Mouse (Mus musculus): Measurements from ENCODE around the gene Drd2.

Gene Drd2

GRCm38 (mm10) chr9:49340136-49341043 lies at the start of gene Drd2:
Gene Drd2, plus strand, starts transcription at chr9:49340627.
- DNase-seq, result peak; percentile 33

DNA sequence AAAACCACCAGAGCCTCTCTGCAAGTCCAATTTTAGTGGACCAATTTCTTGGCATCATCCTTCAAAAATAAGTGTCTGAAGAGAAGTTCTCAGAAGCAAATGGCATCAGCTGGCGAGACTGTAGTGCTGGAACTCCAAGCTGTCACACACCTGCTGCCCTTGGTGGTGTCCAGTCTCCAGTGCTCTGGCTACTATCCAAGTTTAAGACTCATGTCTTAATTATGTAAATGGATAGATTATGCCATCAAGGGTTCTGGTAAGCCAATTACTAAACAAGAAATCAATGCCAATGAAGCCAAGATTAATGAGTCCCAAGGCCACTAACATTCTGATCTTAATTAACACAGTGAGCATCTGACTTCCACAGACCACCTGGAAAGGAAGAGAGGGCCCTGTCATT lies 45.3 kb upstream of the Drd2 start:
- no peak for DNase-seq

DNA sequence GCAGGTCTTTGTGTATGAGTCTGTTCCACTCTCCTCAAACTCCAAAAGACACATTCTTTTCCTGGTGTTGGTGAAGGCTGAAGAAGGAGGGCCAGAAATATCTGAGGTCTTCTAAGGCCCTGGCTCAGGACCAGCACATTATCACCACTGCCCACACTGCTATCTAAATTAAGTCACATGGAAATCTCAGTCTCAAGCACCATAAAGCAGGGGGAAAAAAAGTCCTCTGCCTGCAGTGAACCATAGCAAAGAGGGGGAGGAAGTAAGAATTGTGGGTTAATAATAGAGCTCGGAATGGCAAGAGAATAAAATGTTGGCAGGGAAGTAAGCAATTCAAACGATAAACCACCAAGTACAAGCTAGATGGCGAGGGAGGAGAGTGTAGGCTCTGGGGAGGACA lies 32.9 kb upstream of the Drd2 start:
- DNase-seq, result no peak

DNA sequence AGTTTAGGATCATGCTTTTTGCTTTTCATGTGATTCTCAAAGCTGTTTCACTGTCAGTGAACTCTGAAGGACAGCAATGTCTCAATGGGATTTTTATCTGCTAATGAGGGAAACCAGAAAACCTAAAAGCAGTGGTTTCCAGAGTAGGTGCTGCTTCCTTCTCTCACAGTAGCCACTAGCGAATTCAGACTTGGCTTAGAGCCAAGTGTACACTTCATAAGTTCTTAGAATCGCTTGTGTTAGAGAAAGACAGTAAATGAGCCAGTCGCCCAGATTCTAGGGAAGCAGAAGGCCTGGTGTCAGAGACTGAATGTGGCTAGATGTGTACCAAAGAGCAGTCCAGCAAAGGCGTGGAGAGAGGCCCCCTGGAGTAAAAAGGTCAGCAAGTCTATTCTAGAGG lies 29.6 kb upstream of the Drd2 start:
- no peak for DNase-seq

- no peak for DNase-seq
Observed at GRCm38 (mm10) chr9:49318638-49319037, 21.8 kb upstream of the Drd2 start.

- DNase-seq, result no peak
Observed at GRCm38 (mm10) chr9:49341044-49341365, 578 bp downstream of the Drd2 start.

GRCm38 (mm10) chr9:49365763-49366162 lies 25.3 kb downstream of the Drd2 start:
- DNase-seq, result no peak

- DNase-seq, result no peak
Observed at GRCm38 (mm10) chr9:49373946-49374345, 33.5 kb downstream of the Drd2 start.

GRCm38 (mm10) chr9:49379962-49380361 lies 39.5 kb downstream of the Drd2 start:
- peak; percentile 21 for DNase-seq

DNA sequence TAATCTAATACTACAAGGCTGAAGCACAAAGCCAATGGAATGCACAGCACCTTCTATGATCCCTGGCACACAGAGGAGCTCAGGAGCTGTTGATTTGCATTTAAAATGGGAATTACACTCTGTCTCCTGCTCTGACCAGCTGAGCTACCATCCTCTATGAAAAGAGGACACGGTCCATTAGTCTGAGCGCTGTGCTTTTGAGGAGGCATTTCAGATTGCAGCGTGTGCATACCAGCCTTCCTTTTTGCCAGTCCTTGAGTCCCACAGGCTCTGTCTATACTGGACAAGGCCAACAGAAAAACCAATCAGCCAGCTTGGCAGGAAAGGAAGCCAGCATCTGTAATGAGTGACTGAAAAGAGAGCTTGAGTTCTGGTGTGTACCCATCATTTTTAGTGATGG lies 43.6 kb downstream of the Drd2 start:
- DNase-seq, result no peak

GRCm38 (mm10) chr9:49384855-49385254 lies 44.4 kb downstream of the Drd2 start:
- no peak for DNase-seq

- DNase-seq, result no peak
Observed at GRCm38 (mm10) chr9:49385301-49385700, 44.9 kb downstream of the Drd2 start.

GRCm38 (mm10) chr9:49386119-49386518 lies 45.7 kb downstream of the Drd2 start:
- DNase-seq, result no peak

DNA sequence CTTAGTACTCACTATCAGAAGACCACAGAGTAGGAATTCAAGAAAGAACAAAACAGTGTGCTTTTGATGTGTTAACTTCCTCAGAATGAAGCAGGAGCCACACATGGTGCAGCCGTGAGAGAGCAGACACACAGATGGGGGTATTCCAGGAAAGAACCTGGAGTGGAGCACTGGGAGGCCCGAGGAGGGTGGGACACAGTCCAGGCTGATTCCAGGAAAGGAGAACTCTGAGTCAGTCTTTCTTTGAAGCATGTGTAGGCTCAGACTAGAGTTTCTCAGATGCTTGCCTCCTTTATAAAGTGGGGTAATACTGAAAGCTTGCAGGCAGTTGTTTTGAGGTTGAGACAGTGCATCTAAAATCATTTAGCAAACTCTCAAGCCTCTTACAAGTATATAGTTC lies 51.8 kb downstream of the Drd2 start:
- no peak for DNase-seq

DNA sequence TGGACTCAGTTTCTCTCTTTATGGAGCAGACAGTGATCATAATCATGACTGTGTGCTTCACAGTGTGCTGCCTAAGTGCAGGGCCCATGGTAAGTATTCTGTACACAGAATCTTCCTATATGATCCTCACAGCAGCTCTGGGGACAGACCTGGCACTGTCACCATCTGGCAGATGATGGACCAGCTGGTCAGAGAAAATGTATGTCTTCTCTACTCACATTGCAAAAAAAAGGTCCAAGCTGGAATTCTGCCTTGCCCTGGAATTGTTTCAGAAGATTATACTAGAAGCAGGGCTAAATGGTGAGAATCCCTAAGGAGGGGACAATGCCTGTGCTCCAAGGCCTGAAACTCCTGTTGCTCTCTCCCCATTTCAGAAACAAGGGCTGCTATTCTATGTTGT lies 55.6 kb downstream of the Drd2 start:
- no peak for DNase-seq

- no peak for DNase-seq
Observed at GRCm38 (mm10) chr9:49403711-49404110, 63.3 kb downstream of the Drd2 start.

DNA sequence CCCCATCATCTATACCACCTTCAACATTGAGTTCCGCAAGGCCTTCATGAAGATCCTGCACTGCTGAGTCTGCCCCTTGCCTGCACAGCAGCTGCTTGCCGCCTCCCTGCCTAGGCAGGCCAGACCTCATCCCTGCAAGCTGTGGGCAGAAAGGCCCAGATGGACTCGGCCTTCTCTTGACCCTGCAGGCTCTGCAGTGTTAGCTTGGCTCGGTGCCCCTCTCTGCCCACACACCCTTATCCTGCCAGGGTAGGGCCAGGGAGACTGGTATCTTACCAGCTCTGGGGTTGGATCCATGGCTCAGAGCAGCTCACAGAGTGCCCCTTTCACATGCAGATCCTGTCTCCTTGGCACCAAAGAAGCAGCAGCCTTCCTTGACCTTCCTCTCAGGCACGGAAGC lies 66.6 kb downstream of the Drd2 start:
- DNase-seq, result peak; percentile 28

- no peak for DNase-seq
Observed at GRCm38 (mm10) chr9:49410621-49411020, 70.2 kb downstream of the Drd2 start.

DNA sequence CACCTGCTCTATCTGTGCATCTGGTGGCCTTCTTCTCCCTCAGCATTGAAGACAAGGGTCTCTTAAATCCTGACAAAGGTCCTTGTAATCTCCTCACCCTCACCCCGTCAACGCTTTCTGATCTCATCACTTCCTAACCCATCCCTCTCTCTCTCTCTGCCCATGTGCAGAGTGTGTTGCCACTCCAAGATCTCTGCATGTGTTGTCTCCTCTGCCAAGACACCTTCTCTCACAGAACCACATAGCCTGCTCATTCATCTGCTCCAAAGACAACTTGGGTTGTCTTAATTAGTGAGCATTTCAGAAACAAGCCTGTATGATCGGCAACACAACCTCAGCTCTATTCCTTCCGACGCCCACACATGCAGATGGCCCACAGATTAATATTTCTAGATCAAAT lies 83.4 kb downstream of the Drd2 start:
- DNase-seq, result no peak

DNA sequence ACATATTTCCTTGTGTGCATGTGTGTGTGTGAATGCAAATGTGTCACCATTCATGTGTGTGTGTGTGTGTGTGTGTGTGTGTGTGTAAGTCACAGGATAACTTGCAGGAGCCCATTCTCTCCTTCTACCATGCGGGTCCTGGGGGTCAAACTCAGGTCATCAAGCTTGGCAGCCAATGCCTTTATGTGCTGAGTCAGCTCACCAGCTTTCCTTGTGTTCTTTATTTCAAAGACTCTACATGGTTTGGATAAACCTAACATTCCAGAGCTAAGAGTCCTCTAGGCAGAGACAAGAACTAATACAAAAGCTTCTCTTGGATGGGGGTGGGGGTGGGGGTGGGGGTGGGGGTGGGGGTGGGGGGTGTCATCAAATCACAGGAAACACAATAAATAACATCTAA lies 85.2 kb downstream of the Drd2 start:
- DNase-seq, result no peak

DNA sequence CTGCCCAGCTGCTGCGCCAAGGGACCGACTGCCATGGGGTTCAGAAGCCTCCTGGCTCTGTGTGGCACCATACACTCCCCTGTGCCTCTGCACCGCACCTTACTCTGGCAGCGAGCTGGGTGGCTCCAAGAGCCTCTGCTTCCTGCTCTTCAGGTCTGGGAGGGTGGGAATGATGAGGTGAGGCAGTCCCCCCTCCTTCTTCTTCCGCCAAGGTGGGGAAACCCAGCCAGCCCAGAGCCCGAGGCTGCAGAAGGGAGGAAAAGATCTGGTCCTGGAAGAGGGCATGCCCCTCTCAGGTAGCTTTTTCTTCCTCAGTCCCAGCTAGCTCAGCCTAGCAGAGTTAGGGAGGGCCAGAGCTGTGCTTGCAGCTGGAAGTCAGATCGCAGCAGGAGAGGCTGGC lies 86.5 kb downstream of the Drd2 start, which contains the start of gene Ankk1:
Ankk1 (minus strand) TSS at position 101 of the 400 bp plus-strand sequence.
- DNase-seq, result no peak

GRCm38 (mm10) chr9:49427478-49427877 lies 87.1 kb downstream of the Drd2 start:
- DNase-seq, result no peak

DNA sequence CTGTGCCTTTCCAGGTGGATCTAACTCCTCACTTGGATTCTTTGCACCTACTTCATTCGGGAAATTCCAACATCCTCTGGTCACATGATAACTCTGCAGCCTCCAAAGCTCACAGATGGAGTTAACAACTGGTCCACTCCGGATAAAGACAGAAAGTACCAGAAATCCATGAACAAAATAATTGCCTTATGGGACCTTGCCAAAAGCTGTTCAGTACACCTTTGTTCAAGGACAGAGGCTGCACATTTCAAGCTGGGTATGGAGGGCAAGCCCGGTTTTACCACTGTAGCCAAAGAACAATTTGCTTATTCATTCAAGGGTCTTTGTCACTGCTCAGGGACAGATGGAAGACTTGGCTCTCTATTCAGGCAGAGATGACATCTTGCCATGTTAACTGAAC lies 102.2 kb downstream of the Drd2 start:
- DNase-seq, result no peak

DNA sequence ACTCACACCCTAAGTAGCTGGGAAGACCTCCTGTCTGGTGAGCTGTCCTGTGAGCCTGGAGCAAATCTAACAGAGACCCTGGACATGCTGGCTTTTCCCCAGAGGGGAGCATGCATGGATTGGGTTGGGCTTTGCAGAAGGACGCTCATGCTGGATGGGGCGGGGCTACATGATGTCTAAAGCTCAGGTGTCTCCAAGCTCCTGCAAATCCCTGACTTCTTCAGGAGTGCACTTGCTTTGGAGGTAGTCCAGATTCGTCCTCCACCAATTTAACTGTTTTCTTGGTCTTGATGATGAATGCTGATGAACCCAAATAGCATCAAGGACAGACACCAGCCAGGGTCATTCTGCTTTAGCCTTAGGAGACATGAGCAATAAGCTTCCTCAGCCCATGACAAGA lies 110.1 kb downstream of the Drd2 start:
- no peak for DNase-seq

GRCm38 (mm10) chr9:49452396-49452795 lies 112.0 kb downstream of the Drd2 start:
- DNase-seq, result no peak

All from cerebellum, adult 11 months (tissue).